Mouse (Mus musculus) naive thymus-derived CD4-positive, alpha-beta T cell, adult 2 months (primary cell): ENCODE measurements around the gene Tuft1.
"Not testable (repeated sequence)": the region's sequence is repeated elsewhere in the genome, so short reads cannot be mapped to it uniquely, and the experiment has no call there.

ENCODE experiments used
- DNase-seq: peaks from one replicate; pipeline ENCODE4 v3.0.0-alpha.2; 2011; ENCODE audit warnings: low read depth

Tuft1 gene

GRCm38 (mm10) chr3:94658740-94659095 is at the start of gene Tuft1:
Gene Tuft1 (minus strand): TSS chr3:94658872.
- DNase-seq: not testable (repeated sequence)

GRCm38 (mm10) chr3:94703364-94703763 is 44.7 kb upstream of the Tuft1 start:
- peak; percentile 5 for DNase-seq

- DNase-seq: no peak
Observed at GRCm38 (mm10) chr3:94702856-94703255, 44.2 kb upstream of the Tuft1 start.

- DNase-seq: not testable (repeated sequence)
Observed at GRCm38 (mm10) chr3:94702163-94702810, 43.6 kb upstream of the Tuft1 start.

GRCm38 (mm10) chr3:94696257-94696656 is 37.6 kb upstream of the Tuft1 start:
- DNase-seq: not testable (repeated sequence)

- not testable (repeated sequence) for DNase-seq
Observed at GRCm38 (mm10) chr3:94695591-94695990, 36.9 kb upstream of the Tuft1 start.

GRCm38 (mm10) chr3:94693874-94694273 is 35.2 kb upstream of the Tuft1 start:
- DNase-seq: not testable (repeated sequence)

GRCm38 (mm10) chr3:94693329-94693825 is 34.7 kb upstream of the Tuft1 start, which contains the start of gene Selenbp2:
Gene Selenbp2 (plus strand): TSS chr3:94693556.
- DNase-seq: no peak

GRCm38 (mm10) chr3:94691694-94692093 is 33.0 kb upstream of the Tuft1 start:
- not testable (repeated sequence) for DNase-seq

GRCm38 (mm10) chr3:94690616-94691247 is 32.1 kb upstream of the Tuft1 start:
- no peak for DNase-seq

- not testable (repeated sequence) for DNase-seq
Observed at GRCm38 (mm10) chr3:94690162-94690561, 31.5 kb upstream of the Tuft1 start.

GRCm38 (mm10) chr3:94689195-94689594 is 30.5 kb upstream of the Tuft1 start:
- DNase-seq: not testable (repeated sequence)

- DNase-seq: not testable (repeated sequence)
Observed at GRCm38 (mm10) chr3:94688698-94689097, 30.0 kb upstream of the Tuft1 start.

- not testable (repeated sequence) for DNase-seq
Observed at GRCm38 (mm10) chr3:94685989-94686772, 27.5 kb upstream of the Tuft1 start.

GRCm38 (mm10) chr3:94683646-94684045 is 25.0 kb upstream of the Tuft1 start:
- no peak for DNase-seq

GRCm38 (mm10) chr3:94680783-94681182 is 22.1 kb upstream of the Tuft1 start:
- DNase-seq: no peak

- not testable (repeated sequence) for DNase-seq
Observed at GRCm38 (mm10) chr3:94680032-94680431, 21.4 kb upstream of the Tuft1 start.

- no peak for DNase-seq
Observed at GRCm38 (mm10) chr3:94679351-94679841, 20.7 kb upstream of the Tuft1 start.

GRCm38 (mm10) chr3:94675101-94675500 is 16.4 kb upstream of the Tuft1 start:
- DNase-seq: not testable (repeated sequence)

- not testable (repeated sequence) for DNase-seq
Observed at GRCm38 (mm10) chr3:94665896-94666295, 7.2 kb upstream of the Tuft1 start.

- not testable (repeated sequence) for DNase-seq
Observed at GRCm38 (mm10) chr3:94665060-94665802, 6.6 kb upstream of the Tuft1 start.

- not testable (repeated sequence) for DNase-seq
Observed at GRCm38 (mm10) chr3:94660841-94661240, 2.2 kb upstream of the Tuft1 start.
